Mouse (Mus musculus) G1E (cell line): ENCODE measurements around the gene Ankrd35.

Experiments
- CTCF ChIP-seq: IDR thresholded peaks from 2 replicates; pipeline ENCODE4 v1.5.1; 2012; ENCODE audit warnings: low read depth, low read length, inconsistent platforms, mixed read lengths
- POLR2AphosphoS5 ChIP-seq: IDR thresholded peaks from 2 replicates; pipeline ENCODE4 v1.6.1; 2012; ENCODE audit warnings: low read depth, low read length, inconsistent platforms; ENCODE audit not compliant: insufficient replicate concordance

DNA sequence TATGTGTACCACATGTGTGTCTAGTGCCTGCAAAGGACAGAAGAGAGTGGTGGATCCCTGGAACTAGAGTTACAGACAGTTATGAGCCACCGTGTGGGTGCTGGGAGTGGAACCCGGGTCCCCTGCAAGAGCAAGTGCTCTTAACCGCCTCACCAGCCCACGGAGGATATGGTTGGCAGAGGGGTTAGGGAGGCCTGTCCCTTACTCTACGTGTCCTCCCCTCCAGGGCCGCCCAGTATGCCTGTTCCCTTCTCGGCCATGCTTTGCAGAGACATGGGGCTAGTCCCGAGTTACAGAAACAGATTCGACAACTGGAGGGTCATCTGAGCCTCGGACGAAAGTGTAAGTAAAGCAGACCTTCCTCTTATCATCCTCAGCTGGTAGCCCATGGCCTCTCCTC, 33.5 kb upstream of the Ankrd35 start:
- TF ChIP-seq CTCF = no peak
- TF ChIP-seq POLR2AphosphoS5 = no peak
